Mouse (Mus musculus) embryo, embryonic 10 days (tissue): Measurements from ENCODE around the gene Chrnb1.

ENCODE experiments used
- DNase-seq: peaks from one replicate; pipeline ENCODE4 v3.0.0-alpha.2; 2015; ENCODE audit warnings: low spot score

The Chrnb1 gene

DNA sequence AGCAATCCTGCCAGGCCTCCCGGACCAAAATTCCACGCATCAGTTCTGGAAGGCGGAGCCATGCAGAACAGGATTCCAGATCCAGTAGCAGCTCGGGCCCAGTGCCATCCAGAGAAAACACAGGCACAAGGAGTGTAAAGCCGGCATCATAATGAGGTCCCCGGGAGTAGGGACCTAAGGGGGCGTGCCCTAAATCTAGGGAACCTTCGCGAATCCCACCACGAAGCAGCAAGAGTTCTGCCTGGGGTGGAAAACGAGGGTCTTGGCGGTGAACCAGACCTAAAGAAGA lies 8.9 kb upstream of the Chrnb1 start:
- no peak for DNase-seq

DNA sequence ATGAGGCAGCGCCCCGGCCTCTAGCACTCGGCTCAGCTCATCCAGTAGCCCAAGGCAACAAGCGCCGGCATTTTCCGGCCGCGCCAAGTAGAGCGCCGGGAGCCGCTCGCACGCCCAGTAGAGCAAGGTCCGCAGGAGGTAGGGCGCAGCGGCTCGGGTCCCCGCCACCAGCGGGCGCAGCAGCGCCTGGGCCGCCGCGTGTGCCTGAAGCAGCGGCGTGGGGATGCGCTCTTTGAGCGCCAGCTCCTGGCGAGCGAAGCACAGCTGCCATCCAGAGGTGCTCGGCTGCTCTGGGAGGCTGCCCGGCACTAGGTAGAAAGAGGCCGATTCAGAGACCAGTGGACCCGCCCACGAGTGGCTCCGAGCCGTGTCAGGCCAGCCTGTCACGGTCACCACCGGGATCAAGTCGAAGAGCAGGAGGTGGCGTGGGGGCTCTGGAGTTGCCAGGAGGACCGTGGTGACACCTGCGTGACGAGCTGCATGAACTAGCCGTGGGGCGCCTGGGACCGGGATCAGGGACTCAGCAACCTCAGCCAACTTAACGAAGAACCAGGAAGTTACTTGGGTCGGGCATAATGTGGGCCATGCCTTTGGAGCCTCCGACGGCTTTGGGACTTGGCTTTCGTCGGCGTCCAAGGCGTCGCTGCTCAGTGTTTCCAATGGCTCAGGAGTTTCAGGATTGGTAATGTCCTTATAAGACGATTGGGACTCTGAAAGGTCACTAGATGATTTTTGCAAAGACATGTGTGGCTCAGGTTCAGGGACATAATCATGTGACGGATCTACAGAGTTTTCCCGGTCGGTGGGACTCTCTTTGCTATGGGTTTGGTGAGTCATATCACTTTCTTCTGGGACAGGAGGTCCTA lies 8.3 kb upstream of the Chrnb1 start:
- peak; percentile 77 for DNase-seq

DNA sequence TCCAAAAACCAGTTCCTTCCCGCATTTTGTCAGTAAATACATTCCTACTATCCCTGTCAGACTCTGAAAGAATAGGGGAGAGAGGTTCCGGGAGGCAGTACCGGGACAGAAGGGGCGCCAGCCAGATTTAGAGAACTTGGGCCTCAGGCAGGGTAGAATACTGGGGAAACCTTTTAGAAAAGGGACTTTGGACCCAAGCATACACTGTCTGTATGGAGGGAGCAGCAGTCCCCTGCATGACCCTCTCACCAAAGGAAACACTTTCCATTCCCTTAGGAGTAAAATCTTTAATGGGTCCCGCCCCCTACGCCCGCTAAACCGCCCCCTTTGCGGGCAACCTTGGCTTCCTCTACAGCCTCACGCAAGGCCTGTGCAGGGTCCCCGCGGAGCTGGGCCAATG lies 7.6 kb upstream of the Chrnb1 start:
- DNase-seq = no peak

DNA sequence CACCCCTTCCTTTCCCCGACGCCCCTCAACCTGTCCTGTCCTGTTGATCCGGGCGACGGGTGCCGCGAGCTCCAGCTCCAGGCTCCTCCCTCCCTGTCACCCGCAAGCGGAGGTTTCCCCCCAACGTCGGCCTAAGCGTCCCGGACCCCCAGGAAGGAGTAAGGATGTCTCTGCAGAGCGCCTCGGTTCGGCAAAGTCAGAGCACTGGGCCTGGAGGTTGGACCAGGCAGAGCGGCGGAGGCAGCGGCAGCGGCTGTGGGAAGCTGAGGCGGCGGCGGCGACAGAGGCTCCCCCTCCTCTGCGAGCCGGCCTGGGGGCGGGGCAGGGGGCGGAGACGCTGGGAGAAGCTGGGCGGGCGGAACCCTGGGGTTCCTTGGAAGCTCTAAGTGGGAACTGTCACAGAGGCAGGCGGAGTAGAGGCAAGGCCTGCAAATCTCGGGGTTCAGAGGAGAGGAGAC lies 6.9 kb upstream of the Chrnb1 start:
- peak; percentile 77 for DNase-seq

DNA sequence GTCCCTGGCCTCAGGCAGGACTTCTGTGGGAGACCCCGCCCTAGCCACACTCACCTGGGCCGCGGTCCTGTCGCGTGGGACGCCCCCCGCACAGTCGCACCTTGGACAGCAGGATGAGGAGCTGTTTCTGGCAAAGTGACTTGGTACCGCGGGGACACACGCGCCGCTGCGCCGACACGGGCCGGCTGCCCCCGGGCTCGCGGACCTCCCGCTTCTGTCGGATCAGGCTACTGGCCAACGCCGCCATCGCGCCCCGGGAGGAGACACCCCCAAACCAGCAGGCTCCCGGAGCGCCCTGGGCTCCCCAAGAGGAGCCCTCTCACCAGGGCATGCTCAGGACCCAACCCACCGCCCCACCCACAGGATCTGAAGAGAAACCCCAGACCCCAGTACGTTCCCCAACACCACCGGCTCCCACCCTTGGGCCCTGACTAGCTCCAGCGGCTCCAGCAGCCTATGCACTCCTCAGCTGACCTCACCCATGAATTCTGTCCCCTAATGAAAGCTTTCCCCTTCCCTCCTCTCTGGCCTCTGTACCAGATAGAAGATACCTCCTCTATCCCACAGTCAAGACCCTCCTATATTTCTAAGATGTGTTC lies 5.7 kb upstream of the Chrnb1 start, which contains the start of gene Fgf11:
TSS of gene Fgf11 (minus strand) at position 479 of the 599 bp plus-strand sequence.
- no peak for DNase-seq

DNA sequence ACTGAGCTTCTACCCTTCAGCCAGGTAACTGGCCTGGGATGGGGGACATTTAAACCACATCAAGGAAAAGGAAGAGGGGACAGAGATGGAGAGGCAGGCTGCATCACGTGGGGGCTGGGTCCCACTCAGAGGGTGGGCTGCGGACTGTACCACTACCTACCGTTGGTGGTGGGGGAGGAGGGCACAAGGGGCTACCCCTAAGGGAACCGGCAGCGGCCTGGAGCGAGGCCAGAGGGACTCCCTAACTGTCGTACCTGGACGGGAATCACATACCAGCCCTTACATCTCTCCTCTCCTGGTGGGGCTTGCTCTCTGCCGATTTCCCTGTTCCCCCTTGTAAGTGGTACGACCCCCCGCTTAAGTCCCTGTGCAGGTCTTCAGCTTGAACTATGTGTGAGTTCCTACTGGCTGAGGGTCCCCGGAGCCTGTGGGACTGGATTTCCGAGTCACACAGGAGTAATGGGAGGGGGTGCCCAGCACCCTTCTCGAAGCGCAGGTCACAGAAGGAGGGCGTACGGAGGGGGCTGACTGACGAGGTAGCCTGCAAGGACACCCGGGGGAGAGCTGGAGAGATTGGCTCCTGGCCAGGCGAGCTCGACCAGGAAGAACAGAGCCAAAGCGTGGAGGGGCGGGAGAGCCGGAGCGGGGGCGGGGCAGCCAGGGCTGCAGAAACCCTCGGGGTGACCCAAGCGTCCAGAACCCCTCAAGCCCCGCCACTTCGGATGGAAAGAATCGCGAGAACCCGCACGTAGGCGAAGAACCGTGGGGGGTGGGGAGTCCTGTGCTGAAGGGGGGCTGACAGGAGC lies 4.9 kb upstream of the Chrnb1 start:
- DNase-seq = peak; percentile 87

DNA sequence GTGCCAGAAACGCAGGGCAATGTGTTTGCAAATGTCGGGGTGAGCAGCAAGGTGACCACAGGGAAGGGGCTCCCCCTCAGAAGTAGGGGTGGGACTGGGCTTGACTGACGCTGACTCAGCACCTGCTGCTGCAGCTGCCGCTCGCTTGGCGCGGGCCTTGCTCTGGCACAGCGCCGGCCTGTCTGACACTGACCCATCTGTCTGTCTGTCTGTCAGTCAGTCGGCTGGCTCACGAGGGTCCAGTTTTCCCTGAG lies 4.3 kb upstream of the Chrnb1 start:
- no peak for DNase-seq

DNA sequence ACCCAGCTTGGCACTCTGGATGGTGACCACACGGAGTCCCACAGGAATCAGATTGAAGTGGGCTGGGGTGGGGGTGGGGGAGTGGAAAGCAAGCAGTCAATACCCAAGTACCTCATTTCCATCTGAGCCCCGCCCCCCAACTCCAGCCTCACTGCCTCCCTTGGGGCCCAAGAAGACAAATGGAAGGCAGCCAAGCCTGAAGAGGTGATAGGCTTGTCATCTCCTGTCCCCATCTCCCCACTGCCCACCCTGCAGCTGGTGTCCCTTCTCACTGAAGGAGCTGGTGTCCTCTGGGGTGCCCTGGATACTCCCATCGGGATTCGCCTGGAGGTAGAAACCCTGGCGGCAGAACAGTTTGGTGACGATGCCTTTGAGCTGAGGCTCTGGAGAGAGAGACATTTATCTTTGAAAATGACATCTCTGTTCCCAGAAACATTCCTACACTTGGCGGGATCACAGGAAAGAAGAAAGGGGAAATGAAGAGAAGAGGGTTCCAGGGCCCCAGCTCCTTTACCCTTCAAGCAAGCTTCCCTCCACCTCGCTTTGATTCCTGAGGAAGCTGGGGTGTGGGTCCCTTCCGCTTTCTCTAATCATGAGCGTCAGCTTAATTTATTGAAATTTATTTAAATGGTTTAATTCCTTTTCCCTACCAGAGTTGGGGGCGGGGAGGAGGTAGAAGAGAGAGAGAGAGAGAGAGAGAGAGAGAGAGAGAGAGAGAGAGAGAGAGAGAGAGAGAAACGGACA lies 3.8 kb upstream of the Chrnb1 start:
- peak; percentile 5 for DNase-seq

DNA sequence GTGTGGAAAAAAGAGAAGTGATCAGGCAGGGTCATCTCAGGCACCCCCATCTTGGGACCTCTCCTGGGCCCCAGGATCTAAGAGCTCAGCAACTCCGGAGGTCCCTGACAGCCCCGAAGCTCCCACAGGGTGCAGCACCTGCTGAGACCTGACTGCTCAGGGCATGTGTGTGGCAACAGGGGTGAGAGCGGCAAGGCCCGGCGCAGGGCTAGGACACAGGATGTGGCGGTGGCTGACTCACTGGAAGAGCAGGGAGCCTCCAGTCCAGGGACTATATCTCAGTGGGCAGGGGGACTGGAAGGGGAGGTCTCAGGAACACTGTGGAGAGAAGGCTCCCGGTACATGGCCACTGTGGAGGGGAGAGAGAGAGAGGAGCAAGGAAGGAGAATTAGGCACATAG lies 2.2 kb upstream of the Chrnb1 start:
- no peak for DNase-seq

DNA sequence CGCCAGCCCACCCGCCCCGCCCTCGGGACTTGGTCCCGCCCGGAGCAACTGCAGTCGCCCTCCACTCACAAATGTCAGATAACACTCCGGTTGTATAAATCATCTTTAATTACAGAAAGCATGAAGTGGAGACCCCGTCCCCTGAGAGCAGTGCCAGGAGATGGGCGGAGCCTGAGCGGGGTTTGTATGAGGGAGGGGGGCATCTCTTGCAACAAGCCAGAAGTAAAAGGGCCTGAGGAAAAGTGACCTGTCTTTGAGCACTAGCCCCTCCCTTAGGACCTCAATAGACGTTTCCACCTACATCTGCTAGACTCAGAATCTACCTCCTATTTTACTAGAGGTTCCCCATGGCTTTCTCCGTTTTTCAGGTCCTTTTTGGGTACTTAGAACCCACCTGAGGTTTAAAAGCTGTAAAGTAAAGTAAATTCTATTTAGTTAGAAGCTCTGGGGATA lies 266 bp upstream of the Chrnb1 start:
- no peak for DNase-seq

DNA sequence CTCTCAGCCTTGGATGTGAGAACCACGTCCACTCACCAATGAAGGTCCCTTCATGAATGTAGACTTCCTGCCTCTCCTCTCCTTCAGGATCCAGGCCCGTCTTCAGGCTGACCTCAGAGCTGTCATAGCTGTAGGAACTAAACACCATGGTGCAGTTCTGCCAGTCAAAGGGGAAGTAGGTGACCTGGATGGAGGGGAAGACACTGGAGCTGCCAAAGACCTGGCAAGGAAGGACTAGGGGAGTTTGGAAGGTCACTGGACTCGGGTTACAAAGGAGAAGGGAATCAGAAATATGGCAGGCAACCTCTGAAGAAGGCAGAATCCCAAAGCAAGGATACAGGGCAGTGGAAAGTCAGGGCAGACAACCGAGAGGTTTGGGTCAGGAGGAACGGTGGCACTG lies 2.3 kb downstream of the Chrnb1 start:
- DNase-seq = no peak

DNA sequence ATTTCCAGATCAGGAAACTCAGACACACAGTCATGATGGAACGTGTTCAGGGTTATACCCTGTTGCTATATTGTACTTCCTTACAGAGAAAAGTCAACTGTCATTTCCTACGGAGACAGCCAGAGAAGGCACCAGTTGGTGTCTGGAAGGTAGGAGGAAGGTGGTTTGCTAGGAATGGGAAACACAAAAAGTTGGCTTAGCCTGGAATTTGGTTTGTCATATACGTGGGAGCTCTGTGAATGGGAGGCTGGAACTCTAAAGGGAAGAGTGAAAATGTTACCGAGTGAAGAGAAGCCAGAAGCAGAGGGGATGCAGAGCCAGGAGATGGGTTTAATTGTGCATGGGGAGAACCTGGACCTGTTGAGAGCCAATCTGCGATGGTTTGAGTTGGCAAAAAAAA lies 4.3 kb downstream of the Chrnb1 start:
- no peak for DNase-seq

DNA sequence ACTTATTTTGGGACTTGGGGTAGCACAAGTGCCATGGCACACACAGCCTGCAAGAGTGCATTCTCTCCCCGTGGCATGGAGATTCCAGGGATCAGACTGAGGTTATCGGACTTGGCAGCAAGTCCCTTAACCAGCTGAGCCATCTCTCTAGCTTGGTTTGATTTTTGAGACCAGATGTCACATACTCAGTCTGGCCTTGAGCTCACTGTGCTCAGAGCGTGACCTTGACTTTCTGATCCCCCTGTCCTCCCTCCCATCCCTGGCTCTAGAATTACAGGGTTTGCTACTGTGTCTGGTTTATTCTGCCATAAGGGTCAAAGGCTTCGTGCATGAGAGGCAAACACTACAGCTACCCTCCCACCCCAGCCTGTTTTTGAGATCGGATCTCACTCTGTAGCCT lies 6.3 kb downstream of the Chrnb1 start:
- no peak for DNase-seq

DNA sequence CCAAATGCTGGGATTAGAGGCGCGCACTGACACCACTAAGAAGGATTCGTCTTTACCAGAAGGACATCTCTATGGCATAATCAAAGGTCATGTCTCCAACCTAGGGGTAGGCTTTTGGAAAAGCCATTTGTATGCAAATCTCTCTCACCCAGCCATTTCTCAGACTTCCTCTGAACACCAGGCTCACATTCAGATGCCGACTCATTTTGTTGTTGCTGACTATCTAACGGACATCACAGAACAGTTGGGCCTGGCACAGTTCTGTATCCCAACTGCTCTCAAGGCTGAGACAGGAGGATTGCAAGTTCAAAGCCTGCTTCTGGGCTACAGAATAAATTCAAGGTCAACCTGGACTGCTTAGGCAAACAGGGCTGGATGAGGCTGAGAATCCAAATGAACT lies 8.4 kb downstream of the Chrnb1 start:
- DNase-seq = no peak

DNA sequence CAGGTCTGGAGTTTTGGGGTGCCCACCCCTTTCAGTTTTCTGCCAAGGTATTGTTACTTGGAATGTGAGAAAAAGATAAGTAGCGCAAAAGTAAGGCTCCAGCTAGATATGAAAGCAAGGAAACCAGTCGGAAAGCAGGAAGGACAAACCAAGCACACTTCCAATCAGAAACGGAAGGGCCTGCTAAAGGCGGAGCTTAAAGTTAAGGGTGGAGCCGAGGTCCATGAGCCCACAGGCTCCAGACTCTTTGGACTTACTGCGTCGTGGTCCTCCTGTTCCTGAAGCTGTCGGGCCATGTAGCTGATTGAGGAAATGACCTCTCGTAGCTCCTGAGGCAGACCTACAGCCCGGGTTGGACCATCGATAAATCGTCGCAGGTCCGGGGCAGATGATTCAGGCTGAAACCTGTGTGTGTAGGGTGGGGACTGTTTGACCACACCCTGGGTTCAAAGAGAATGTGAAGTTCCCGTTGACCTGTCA lies 10.9 kb downstream of the Chrnb1 start:
- no peak for DNase-seq

DNA sequence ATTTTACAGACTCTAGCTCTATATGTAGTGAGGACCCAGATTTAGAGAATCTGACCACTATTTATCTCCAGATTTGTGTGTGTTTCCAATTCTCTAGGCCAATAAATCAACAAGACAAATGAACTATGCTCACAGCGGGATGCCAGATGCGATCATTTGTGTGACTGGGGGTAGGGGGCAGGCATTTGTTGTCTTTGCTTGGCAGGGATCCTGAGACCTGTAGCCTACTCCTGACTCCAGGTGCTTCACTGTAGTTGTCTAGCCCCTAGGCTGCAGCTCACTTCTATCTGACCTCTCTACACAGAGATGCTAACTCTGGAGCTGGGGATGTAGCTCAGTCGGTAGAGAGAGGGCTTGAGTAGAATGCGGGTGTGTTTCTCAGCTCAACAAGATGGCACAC lies 13.9 kb downstream of the Chrnb1 start:
- DNase-seq = no peak

DNA sequence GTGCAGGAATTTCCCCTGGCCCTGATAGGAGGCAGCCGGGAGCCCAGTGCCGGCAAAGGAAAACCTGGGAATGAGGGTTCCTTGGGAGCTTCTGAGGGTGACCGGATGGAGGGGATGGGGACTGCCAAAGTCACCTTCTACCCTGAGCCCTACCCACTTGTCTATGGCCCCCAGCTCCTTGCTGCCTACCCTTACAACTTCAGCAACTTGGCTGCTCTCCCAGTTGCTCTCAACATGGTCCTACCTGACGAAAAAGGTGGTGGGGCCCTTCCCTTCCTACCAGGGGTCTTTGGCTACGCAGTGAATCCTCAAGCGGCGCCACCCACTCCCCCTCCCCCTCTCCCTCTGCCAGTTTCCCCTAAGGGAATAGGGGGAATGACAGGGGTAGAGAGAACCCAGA lies 16.8 kb downstream of the Chrnb1 start:
- DNase-seq = no peak

DNA sequence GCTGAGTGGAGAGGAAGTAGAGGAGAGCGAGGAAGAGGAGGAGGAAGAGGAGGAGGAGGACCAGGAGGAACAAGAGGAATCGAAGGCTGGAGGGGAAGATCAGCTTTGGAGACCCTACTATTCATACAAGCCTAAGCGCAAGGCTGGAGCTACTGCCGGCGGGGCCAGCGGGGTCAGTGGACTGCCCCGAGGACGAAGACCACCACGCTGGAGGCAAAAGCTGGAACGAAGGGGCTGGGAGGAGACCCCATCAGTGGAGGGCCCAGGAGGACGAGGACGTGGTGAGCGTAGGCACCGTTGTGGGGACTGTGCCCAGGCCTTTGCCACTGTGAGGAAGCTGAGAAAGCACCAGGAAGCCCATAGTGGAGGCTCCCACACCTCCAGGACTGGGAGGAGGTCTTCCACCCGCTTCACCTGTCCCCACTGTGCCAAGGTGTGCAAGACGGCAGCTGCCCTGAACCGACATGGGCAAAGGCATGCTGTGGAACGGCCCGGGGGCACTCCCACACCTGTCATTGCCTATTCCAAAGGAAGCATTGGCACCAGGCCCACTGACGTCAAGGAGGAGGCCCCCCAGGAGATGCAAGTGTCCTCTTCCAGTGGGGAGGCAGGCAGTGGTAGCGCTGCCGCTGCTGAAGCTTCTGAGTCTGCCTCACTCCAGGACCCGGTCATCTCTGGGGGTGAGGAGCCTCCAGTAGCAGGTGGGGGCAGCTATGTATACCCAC lies 17.3 kb downstream of the Chrnb1 start:
- no peak for DNase-seq

DNA sequence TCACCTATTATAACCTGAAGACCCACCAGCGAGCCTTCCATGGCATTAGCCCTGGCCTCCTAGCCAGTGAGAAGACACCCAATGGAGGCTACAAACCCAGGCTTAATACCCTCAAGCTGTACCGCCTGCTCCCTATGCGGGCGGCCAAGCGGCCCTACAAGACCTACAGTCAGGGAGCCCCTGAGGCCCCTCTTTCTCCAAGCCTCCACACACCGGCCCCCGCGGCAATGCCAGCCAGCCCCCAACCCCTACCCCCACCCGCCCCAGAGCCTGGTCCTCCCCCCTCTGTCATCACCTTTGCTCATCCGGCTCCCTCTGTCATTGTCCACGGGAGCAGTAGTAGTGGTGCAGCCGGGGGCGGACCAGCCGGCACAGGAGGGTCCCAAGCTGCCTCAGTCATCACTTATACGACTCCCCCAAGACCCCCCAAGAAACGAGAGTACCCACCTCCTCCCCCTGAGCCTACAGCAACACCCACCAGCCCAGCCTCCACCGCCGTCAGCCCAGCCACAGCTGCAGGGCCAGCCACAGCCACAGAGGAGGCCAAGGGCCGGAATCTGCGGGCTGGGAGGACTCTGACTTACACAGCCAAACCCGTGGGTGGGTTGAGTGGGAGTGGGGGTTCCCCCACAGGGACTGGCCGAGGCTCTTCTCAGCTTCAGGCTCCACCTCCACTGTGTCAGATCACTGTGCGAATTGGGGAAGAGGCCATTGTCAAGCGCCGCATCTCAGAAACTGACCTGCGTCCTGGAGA lies 18.1 kb downstream of the Chrnb1 start:
- no peak for DNase-seq

DNA sequence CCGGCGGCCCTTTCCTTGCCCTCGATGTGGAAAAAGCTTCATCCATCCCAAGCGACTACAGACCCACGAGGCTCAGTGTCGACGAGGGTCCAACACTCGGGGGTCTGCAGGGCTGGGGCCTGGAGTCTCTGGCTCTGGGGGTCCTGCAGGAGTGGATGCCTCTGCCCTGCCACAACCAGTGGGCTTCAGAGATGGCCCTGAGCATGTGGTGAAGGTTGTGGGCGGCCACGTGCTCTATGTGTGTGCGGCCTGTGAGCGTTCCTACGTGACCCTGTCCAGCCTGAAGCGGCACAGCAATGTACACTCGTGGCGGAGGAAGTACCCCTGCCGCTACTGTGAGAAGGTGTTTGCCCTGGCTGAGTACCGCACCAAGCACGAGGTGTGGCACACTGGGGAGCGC lies 19.3 kb downstream of the Chrnb1 start:
- DNase-seq = no peak

DNA sequence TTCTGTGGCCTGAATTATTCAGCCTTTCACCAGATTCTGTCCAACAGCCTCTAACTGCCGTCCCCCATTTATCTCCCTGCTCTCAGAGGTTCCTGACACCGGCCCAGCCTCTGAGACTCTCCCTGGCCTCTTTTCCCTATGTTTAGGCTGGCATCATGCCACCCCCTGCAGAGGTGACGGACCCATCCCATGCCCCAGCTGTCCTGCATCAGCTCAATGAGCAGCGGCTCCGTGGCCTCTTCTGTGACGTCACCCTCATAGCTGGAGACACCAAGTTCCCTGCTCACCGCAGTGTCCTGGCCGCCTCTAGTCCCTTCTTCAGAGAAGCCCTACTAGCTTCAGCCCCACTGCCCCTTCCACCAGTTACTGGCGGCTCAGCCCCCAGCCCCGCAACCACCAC lies 20.0 kb downstream of the Chrnb1 start:
- DNase-seq = no peak
